Mouse (Mus musculus) forebrain, embryonic 14.5 days (tissue): Measurements from ENCODE around the gene Rock2. TPM values are rescaled to one million over a fixed set of nuclear protein-coding genes. Genes with fewer than 3 reads are reported as not detected.
A peak's percentile ranks its signal among the peaks of the same experiment; 100 is the strongest.

Experiments used
- ATAC-seq: fragments of 200-750 bp; cut with Nextera tagmentation; 2 replicates; pipeline ENCODE4 v1.8.0; 2017; ENCODE audit warnings: mild to moderate bottlenecking, moderate library complexity
- DNase-seq: peaks from one replicate; pipeline ENCODE4 v3.0.0-alpha.2; 2015; ENCODE audit warnings: low spot score
- H3K27ac ChIP-seq: fragments of 300-500 bp; sonication (generic); 2 replicates; pipeline ENCODE4 v1.5.1; 2014; ENCODE audit warnings: low read depth, mild to moderate bottlenecking, control low read depth, low read length, moderate library complexity
- H3K27me3 ChIP-seq: fragments of 300-500 bp; sonication (generic); replicated peaks from 2 replicates; pipeline ENCODE4 v1.6.1; 2014; ENCODE audit warnings: low read length, control low read depth, mixed read lengths; ENCODE audit not compliant: control insufficient read depth, insufficient read depth
- H3K36me3 ChIP-seq: fragments of 300-500 bp; sonication (generic); 2 replicates; pipeline ENCODE4 v1.6.1; 2014; ENCODE audit warnings: low read length, control low read depth; ENCODE audit not compliant: control insufficient read depth, insufficient read depth
- H3K4me1 ChIP-seq: fragments of 300-500 bp; sonication (generic); 2 replicates; pipeline ENCODE4 v1.6.1; 2014; ENCODE audit warnings: antibody characterized with exemption, low read length, control low read depth; ENCODE audit not compliant: control insufficient read depth, insufficient read depth
- H3K4me2 ChIP-seq: fragments of 300-500 bp; sonication (generic); 2 replicates; pipeline ENCODE4 v1.6.1; 2014; ENCODE audit warnings: mild to moderate bottlenecking, control low read depth, low read length
- H3K4me3 ChIP-seq: fragments of 300-500 bp; sonication (generic); 2 replicates; pipeline ENCODE4 v1.5.1; 2014; ENCODE audit warnings: low read depth, low read length, control low read depth
- H3K9ac ChIP-seq: fragments of 300-500 bp; sonication (generic); 2 replicates; pipeline ENCODE4 v1.6.1; 2014; ENCODE audit warnings: mild to moderate bottlenecking, low read length, control low read depth, moderate library complexity
- H3K9me3 ChIP-seq: fragments of 300-500 bp; sonication (generic); replicated peaks from 2 replicates; pipeline ENCODE4 v1.6.1; 2016; ENCODE audit warnings: low read length, control low read depth, mixed read lengths; ENCODE audit not compliant: control insufficient read depth
- WGBS: fragments of 180-500 bp; shearing (Covaris S2); extraction: QIAGEN DNeasy Blood & Tissue Kit; methylation state at CpG from one replicate; pipeline ENCODE4 v1.1.7; 2014; 5-methylcytosine and 5-hydroxymethylcytosine counted together
- polyA plus RNA-seq: library from polyadenylated mRNA; unstranded; fragments of >200 nt; fragmentation: Nextera tagmentation; extraction: Ambion mirVana; gene quantifications from 2 replicates; pipeline ENCODE4 v1.2.1, GENCODE M21; 2014

Rock2 gene
- polyA plus RNA-seq, 1 experiment from 2014 or later: 12.1 TPM

DNA sequence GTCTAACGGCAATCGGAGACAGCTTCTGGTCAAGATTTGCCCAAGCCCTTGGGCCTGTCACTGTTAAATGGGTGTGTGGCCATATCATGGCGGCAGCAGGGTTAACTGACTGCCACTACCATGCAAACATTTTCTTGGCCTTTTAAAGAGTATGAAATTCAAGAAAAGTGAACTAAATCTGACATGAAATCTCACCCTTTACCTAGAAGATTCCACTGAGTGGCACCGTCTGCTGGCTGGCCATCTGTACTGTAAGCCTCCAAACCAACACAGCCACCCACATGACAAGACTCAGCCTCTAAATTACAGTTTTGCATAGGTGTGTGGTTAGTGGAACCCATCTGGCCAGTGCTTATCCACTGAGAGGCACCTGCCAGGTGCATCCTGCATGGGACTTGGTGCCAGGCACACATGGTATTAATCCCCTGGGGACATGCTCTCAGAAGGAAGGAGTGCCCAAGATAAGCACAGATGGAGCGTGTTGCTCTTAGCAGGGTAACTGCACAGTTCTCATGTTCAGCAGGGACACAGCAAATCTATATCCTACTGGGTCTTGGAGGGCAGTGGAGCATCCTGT lies 102.3 kb downstream of the Rock2 start:
- H3K9ac ChIP-seq: no peak overlapping the region
- H3K27me3 ChIP-seq: peaks cover 20% of the 10 kb centered on the region
- WGBS: 95% methylated on average over 5 of the region's 5 CpGs
- DNase-seq (no peak), ATAC-seq (no peak)
- H3K36me3 ChIP-seq: no peaks in the 10 kb centered on the region
- H3K4me3 ChIP-seq: no peak overlapping the region
- no peaks in the 10 kb centered on the region for H3K4me1 ChIP-seq
- H3K4me2 ChIP-seq: no peak overlapping the region
- no peaks in the 10 kb centered on the region for H3K9me3 ChIP-seq
- no peak overlapping the region for H3K27ac ChIP-seq

DNA sequence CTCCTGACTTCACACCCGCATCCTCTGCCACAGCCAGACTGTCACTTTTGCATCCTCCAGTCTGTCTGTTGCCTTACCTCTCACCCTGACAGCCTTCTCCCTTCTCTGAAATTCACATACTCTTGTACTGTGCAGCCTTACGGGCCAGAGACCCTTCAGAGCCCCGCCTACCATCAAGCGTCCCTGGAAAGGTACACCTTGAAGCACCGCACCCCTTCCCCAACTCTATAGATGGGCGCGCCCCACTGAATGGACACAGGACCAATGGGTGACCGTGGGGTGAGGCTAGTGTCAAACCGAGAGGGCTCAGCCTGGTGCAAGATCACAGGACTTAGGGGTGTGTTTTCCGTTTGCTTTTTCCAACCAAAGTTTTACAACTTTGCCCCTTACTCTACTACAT lies 104.5 kb downstream of the Rock2 start:
- WGBS: 6% methylated on average over 10 of the region's 10 CpGs
- peak overlapping the region; percentile 42 for H3K4me3 ChIP-seq
- no peak for ATAC-seq
- H3K27me3 ChIP-seq: peaks cover 20% of the 10 kb centered on the region
- no peaks in the 10 kb centered on the region for H3K36me3 ChIP-seq
- no peaks in the 10 kb centered on the region for H3K9me3 ChIP-seq
- H3K4me1 ChIP-seq: no peaks in the 10 kb centered on the region
- no peak overlapping the region for H3K27ac ChIP-seq
- H3K9ac ChIP-seq: no peak overlapping the region; the same call in 1 of the 2 replicates
- no peak for DNase-seq
- peak overlapping the region; percentile 84 for H3K4me2 ChIP-seq

DNA sequence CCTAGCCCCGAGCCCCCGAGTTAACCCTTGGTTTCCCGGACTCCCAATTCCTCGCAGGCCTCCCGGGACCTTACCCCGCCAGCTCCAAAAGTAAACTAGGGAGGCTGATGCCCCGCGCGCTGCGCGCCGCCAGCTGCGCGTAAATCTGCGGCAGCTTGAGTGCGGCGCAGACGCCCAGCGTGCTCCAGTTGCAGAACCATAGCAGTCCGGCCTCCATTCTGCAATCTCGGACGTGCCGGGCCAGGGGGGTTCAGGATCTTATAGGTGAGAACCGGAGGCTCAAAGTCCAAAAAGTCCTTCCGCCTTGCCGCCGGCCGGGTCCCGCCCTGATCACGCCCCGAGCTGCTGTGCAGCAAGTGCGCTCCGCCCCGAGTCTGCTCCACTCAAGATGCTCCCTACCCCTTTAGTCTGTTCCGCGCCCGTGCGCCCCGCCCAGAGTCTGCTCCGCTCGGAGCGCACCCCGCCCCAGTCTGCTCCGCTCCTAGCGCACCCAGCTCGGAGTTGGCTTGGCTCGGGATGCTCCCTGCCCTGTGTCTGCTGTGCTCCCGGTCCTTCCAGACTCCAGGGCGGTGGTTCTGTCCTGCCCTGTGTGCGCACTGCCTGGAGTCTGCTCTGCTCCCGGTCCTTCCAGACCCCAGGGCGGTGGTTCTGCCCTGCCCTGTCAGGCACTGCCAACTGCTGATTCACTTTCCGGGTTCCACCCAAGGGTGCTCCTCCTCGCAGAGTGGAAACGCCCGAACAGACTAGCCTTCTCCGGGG lies 105.2 kb downstream of the Rock2 start, which contains the start of gene Pqlc3:
TSS of gene Pqlc3 (minus strand) at position 670 of the 759 bp plus-strand sequence.
- H3K27ac ChIP-seq: no peak within 1 kb of the TSS
- H3K9me3 ChIP-seq: no peaks in the 10 kb centered on the region
- H3K36me3 ChIP-seq: no peaks in the 10 kb centered on the region
- H3K27me3 ChIP-seq: peaks cover 20% of the 10 kb centered on the region
- peak within 1 kb of the TSS; percentile 84 for H3K4me2 ChIP-seq
- DNase-seq (peak; percentile 70), ATAC-seq (peak; percentile 88)
- WGBS: 1% methylated on average over 56 of the region's 57 CpGs
- H3K9ac ChIP-seq: peak within 1 kb of the TSS; percentile 41; the same call in 1 of the 2 replicates
- H3K4me1 ChIP-seq: no peaks in the 10 kb centered on the region
- peak within 1 kb of the TSS; percentile 42 for H3K4me3 ChIP-seq

DNA sequence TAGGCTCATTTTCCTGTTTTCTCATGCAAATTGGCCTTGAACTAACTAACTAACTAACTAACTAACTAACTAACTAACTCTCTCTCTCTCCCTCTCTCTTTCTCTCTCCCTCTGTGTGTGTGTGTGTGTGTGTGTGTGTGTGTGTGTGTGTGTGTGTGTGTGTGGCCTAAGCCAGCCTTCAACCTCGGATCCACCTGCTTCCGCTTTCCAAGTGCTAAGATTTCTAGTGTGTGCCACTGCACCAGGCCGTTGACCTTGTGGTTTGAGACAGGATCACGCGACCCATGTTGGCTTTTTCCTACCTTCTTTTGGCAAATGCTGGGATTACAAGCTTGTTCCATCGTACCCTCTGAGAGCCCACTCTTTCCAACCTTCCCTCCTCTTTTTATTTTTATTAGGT lies 105.9 kb downstream of the Rock2 start:
- no peaks in the 10 kb centered on the region for H3K9me3 ChIP-seq
- H3K36me3 ChIP-seq: no peaks in the 10 kb centered on the region
- H3K4me1 ChIP-seq: no peaks in the 10 kb centered on the region
- no peak for DNase-seq
- H3K9ac ChIP-seq: no peak overlapping the region
- H3K27me3 ChIP-seq: peaks cover 20% of the 10 kb centered on the region
- ATAC-seq: no peak
- H3K27ac ChIP-seq: no peak overlapping the region
- H3K4me2 ChIP-seq: no peak overlapping the region
- WGBS: 48% methylated on average over 6 of the region's 6 CpGs
- H3K4me3 ChIP-seq: no peak overlapping the region

DNA sequence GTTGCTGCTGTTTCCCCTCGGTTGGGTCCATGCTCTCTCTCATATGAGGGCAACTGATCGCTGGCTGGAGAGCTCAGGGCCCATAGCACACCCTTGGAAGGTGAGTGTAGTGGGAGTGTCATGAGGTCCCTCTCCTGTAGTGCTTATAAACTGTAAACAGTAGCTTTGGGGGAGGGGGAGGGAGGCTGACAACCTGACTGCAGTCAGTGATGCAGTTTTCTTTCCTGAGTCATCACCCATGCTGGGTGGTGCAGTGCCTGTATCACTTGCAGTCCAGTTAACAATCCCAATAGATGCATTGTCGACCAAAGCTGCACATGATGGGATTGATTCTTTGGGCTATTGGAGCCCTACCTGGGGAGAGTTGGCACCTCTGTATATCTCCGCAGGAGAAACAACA lies 106.5 kb downstream of the Rock2 start:
- Histone ChIP-seq H3K4me2 (no peak overlapping the region), H3K9me3 (no peaks in the 10 kb centered on the region), H3K36me3 (no peaks in the 10 kb centered on the region), H3K27me3 (peaks cover 20% of the 10 kb centered on the region), H3K9ac (no peak overlapping the region), H3K27ac (no peak overlapping the region), H3K4me1 (no peaks in the 10 kb centered on the region), H3K4me3 (no peak overlapping the region)
- no peak for DNase-seq
- 50% methylated on average over 4 of the region's 4 CpGs for WGBS
- no peak for ATAC-seq

DNA sequence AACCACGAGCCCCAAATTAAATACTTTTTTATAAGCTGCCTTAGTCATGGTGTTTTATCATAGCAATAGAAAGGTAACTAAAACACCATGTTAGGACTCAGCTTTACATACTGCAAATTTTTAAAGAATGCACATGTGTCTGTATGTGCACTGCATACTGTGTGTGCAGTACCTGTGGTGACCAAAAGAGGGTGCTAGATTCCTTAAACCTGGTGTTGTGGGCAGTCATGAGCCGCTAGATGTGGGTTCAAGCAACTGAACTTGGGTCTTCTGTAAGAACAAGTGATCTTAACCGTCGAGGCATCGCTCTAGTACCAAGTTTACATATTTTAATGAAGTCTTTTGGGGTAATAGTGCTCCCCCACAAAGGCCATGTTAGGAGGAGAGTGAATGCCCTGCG lies 114.8 kb downstream of the Rock2 start:
- Histone ChIP-seq H3K9me3 (no peaks in the 10 kb centered on the region), H3K27me3 (no peaks in the 10 kb centered on the region), H3K4me2 (no peak overlapping the region), H3K27ac (no peak overlapping the region), H3K9ac (no peak overlapping the region), H3K4me1 (0 out of 2 replicates have a peak, but pooled peaks cover 4% of the 10 kb centered on the region), H3K4me3 (no peak overlapping the region), H3K36me3 (no peaks in the 10 kb centered on the region)
- ATAC-seq (no peak), DNase-seq (no peak)
- WGBS: 94% methylated on average over 6 of the region's 6 CpGs

DNA sequence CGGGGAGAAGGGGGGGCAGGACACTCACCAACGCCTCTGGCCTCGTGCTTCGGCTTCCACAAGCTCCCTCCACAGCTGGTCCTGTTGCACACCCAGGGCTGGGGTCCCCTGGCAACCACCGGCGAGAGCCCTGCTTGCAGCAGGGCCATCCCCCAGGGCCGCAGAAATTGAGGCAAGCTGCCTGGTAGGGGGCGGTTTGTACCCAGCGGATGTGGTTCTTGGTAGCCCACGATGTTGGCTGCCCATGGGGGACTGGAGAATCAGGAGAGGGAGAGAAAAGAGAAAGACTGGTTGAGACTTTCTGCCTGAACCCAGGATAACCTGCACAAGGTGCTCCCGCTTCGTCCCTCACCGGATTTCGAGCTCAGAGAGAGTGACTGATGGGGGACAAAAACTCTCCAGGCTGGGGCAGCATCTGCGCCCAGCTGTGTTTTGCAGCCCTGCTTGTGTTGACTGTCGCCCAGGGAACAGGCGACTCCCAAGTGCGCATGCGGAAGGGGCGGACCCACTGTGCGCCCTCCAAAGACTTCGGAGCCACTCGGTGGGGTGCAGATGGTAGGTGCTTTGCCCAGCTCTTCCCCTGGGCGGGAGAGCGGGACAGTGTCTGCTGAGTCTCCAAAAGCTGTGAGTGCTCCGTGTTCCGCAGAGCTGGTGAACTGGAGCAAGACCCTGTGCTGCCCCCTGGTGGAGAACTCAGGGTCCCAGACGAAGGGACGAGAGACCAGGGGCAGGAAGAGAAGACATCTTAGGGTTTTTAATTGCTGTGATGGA lies 116.6 kb downstream of the Rock2 start, which contains the start of gene 2410004P03Rik:
TSS of gene 2410004P03Rik (minus strand) at position 628 of the 771 bp plus-strand sequence.
- peak; percentile 73 for ATAC-seq
- Histone ChIP-seq H3K9ac (peak within 1 kb of the TSS; percentile 46), H3K4me1 (0 out of 2 replicates have a peak, but pooled peaks cover 4% of the 10 kb centered on the region), H3K4me2 (peak within 1 kb of the TSS; percentile 55), H3K36me3 (no peaks in the 10 kb centered on the region), H3K9me3 (no peaks in the 10 kb centered on the region), H3K27ac (no peak within 1 kb of the TSS), H3K4me3 (peak within 1 kb of the TSS; percentile 30), H3K27me3 (no peaks in the 10 kb centered on the region)
- 7% methylated on average over 29 of the region's 29 CpGs for WGBS
- peak; percentile 77 for DNase-seq

DNA sequence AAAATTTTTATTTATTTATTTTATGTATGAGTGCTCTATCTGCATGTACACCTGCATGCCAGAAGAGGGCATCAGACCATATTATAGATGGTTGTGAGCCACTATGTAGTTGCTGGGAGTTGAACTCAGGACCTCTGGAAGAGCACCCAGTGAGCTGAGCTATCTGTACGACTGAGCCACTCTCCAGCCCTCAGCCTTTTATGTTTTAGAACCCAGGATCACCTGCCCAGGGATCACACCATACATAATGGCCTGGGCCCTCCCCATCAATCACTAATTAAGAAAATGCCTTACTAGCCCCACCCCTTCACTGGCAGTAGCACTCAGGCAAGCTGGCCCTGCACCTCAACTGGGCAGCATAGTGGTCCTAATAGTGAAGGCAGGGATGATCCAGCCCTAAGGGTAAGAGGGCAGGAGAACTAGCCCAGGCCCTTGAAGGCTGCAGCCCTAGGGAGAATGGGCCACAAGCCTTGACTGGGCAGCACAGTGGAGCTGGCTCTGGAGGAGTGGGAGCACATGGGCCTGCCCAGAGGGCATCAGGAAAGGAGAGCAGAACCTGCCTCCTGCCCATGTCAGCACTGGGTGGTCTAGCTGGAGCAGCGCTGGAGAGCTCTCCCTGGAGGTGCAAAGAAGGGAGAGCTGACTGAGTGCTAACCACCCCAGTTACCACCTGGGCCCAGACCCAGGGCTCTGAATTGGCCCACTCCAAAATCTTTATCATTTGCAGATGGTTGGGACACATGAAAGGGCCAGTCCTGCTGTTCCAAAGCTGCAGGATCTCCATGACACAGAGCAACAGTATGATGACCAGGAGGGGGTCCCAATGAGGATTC lies 117.6 kb downstream of the Rock2 start:
- H3K4me2 ChIP-seq: no peak overlapping the region
- H3K36me3 ChIP-seq: no peaks in the 10 kb centered on the region
- H3K9me3 ChIP-seq: no peaks in the 10 kb centered on the region
- H3K27me3 ChIP-seq: no peaks in the 10 kb centered on the region
- no peak overlapping the region for H3K4me3 ChIP-seq
- no peak for DNase-seq
- 83% methylated on average over 2 of the region's 2 CpGs for WGBS
- no peak overlapping the region for H3K27ac ChIP-seq
- ATAC-seq: peak; percentile 8; the same call in 1 of the 2 replicates
- H3K4me1 ChIP-seq: 0 out of 2 replicates have a peak, but pooled peaks cover 4% of the 10 kb centered on the region
- no peak overlapping the region for H3K9ac ChIP-seq
